Mouse (Mus musculus) kidney, embryonic 14.5 days (tissue): ENCODE measurements around the gene Arhgdib. TPM values are rescaled to one million over a fixed set of nuclear protein-coding genes. Genes with fewer than 3 reads are reported as not detected.

Experiments used
- ATAC-seq: fragments of 200-750 bp; cut with Nextera tagmentation; 2 replicates; pipeline ENCODE4 v1.8.0; 2017; ENCODE audit warnings: moderate number of reproducible peaks, mild to moderate bottlenecking, moderate TSS enrichment, moderate library complexity; ENCODE audit not compliant: low FRiP score, low TSS enrichment
- H3K27ac ChIP-seq: fragments of 300-500 bp; sonication (generic); 2 replicates; pipeline ENCODE4 v1.5.1; 2014; ENCODE audit warnings: low read depth, mild to moderate bottlenecking, low read length, moderate library complexity, mixed read lengths
- H3K27me3 ChIP-seq: fragments of 300-500 bp; sonication (generic); 2 replicates; pipeline ENCODE4 v1.6.1; 2014; ENCODE audit warnings: mild to moderate bottlenecking, low read length; ENCODE audit not compliant: control insufficient read depth, insufficient read depth
- H3K36me3 ChIP-seq: fragments of 300-500 bp; sonication (generic); 2 replicates; pipeline ENCODE4 v1.6.1; 2014; ENCODE audit warnings: low read length, mixed read lengths; ENCODE audit not compliant: control insufficient read depth, insufficient read depth
- H3K4me1 ChIP-seq: fragments of 300-500 bp; sonication (generic); 2 replicates; pipeline ENCODE4 v1.6.1; 2014; ENCODE audit warnings: low read length, mixed read lengths; ENCODE audit not compliant: control insufficient read depth, insufficient read depth
- H3K4me2 ChIP-seq: fragments of 300-500 bp; sonication (generic); replicated peaks from 2 replicates; pipeline ENCODE4 v1.6.1; 2014; ENCODE audit warnings: low read depth, mild to moderate bottlenecking, low read length
- H3K4me3 ChIP-seq: fragments of 300-500 bp; sonication (generic); 2 replicates; pipeline ENCODE4 v1.5.1; 2014; ENCODE audit warnings: mild to moderate bottlenecking, low read length
- H3K9ac ChIP-seq: fragments of 300-500 bp; sonication (generic); 2 replicates; pipeline ENCODE4 v1.6.1; 2014; ENCODE audit warnings: low read depth, mild to moderate bottlenecking, low read length, moderate library complexity
- H3K9me3 ChIP-seq: fragments of 300-500 bp; sonication (generic); 2 replicates; pipeline ENCODE4 v1.6.1; 2016; ENCODE audit warnings: low read length; ENCODE audit not compliant: control insufficient read depth
- WGBS: fragments of 180-500 bp; shearing (Covaris S2); extraction: QIAGEN DNeasy Blood & Tissue Kit; methylation state at CpG from one replicate; pipeline ENCODE4 v1.1.7; 2014; 5-methylcytosine and 5-hydroxymethylcytosine counted together
- polyA plus RNA-seq: library from polyadenylated mRNA; unstranded; fragments of >200 nt; fragmentation: Nextera tagmentation; extraction: Ambion mirVana; gene quantifications from 2 replicates; pipeline ENCODE4 v1.2.1, GENCODE M21; 2014

The Arhgdib gene
- polyA plus RNA-seq, 1 experiment from 2014 or later = 60.4 TPM

- 34% methylated on average over 16 of the region's 16 CpGs for WGBS
- Histone ChIP-seq H3K4me3 (no peak overlapping the region), H3K27ac (no peak overlapping the region), H3K36me3 (no peaks in the 10 kb centered on the region), H3K9me3 (no peaks in the 10 kb centered on the region), H3K27me3 (no peaks in the 10 kb centered on the region), H3K4me2 (no peak overlapping the region), H3K4me1 (peaks cover 4% of the 10 kb centered on the region; the same call in 1 of the 2 replicates), H3K9ac (0 out of 2 replicates have a peak overlapping the region, but pooled peaks have one; percentile 28)
- ATAC-seq = peak; percentile 32; the same call in 1 of the 2 replicates
Measured at GRCm38 (mm10) chr6:136920320-136921257, 21.1 kb downstream of the Arhgdib start.

GRCm38 (mm10) chr6:136917885-136918284, 23.8 kb downstream of the Arhgdib start:
- H3K9ac ChIP-seq = no peak overlapping the region
- H3K27me3 ChIP-seq = no peaks in the 10 kb centered on the region
- no peak for ATAC-seq
- WGBS = 10% methylated on average over 2 of the region's 2 CpGs
- no peak overlapping the region for H3K4me3 ChIP-seq
- H3K9me3 ChIP-seq = no peaks in the 10 kb centered on the region
- no peak overlapping the region for H3K4me2 ChIP-seq
- H3K36me3 ChIP-seq = no peaks in the 10 kb centered on the region
- peaks cover 4% of the 10 kb centered on the region; the same call in 1 of the 2 replicates for H3K4me1 ChIP-seq
- no peak overlapping the region for H3K27ac ChIP-seq

- ATAC-seq = no peak
- Histone ChIP-seq H3K36me3 (no peaks in the 10 kb centered on the region), H3K4me1 (peaks cover 4% of the 10 kb centered on the region; the same call in 1 of the 2 replicates), H3K27me3 (no peaks in the 10 kb centered on the region), H3K27ac (no peak overlapping the region), H3K4me3 (no peak overlapping the region), H3K9ac (no peak overlapping the region), H3K4me2 (no peak overlapping the region), H3K9me3 (no peaks in the 10 kb centered on the region)
- WGBS = 78% methylated on average over 8 of the region's 8 CpGs
Measured at GRCm38 (mm10) chr6:136915721-136916395, 25.8 kb downstream of the Arhgdib start.

GRCm38 (mm10) chr6:136914234-136914633, 27.5 kb downstream of the Arhgdib start:
- no peak for ATAC-seq
- Histone ChIP-seq H3K27me3 (no peaks in the 10 kb centered on the region), H3K36me3 (no peaks in the 10 kb centered on the region), H3K4me1 (peaks cover 4% of the 10 kb centered on the region; the same call in 1 of the 2 replicates), H3K9ac (no peak overlapping the region), H3K4me3 (no peak overlapping the region), H3K9me3 (no peaks in the 10 kb centered on the region), H3K4me2 (no peak overlapping the region), H3K27ac (no peak overlapping the region)
- WGBS = 91% methylated on average over 6 of the region's 6 CpGs

- Histone ChIP-seq H3K9me3 (no peaks in the 10 kb centered on the region), H3K27me3 (no peaks in the 10 kb centered on the region), H3K9ac (no peak overlapping the region), H3K4me3 (no peak overlapping the region; the same call in 1 of the 2 replicates), H3K27ac (no peak overlapping the region), H3K36me3 (no peaks in the 10 kb centered on the region), H3K4me1 (peaks cover 4% of the 10 kb centered on the region; the same call in 1 of the 2 replicates), H3K4me2 (peak overlapping the region; percentile 26)
- 15% methylated on average over 18 of the region's 18 CpGs for WGBS
- peak; percentile 26; the same call in 1 of the 2 replicates for ATAC-seq
Measured at GRCm38 (mm10) chr6:136913384-136914126, 28.1 kb downstream of the Arhgdib start.

- H3K36me3 ChIP-seq = no peaks in the 10 kb centered on the region
- H3K9me3 ChIP-seq = no peaks in the 10 kb centered on the region
- no peak overlapping the region for H3K27ac ChIP-seq
- H3K9ac ChIP-seq = no peak overlapping the region
- H3K4me3 ChIP-seq = no peak overlapping the region
- no peak for ATAC-seq
- H3K27me3 ChIP-seq = no peaks in the 10 kb centered on the region
- WGBS = 86% methylated on average over 1 of the region's 2 CpGs
- H3K4me1 ChIP-seq = peaks cover under 1% of the 10 kb centered on the region; the same call in 1 of the 2 replicates
- H3K4me2 ChIP-seq = no peak overlapping the region
Measured at GRCm38 (mm10) chr6:136912751-136913265, 28.9 kb downstream of the Arhgdib start.

GRCm38 (mm10) chr6:136910247-136910890, 31.3 kb downstream of the Arhgdib start:
- WGBS = 68% methylated on average over 9 of the region's 9 CpGs
- Histone ChIP-seq H3K9ac (no peak overlapping the region), H3K27ac (no peak overlapping the region; the same call in 1 of the 2 replicates), H3K4me2 (no peak overlapping the region), H3K27me3 (no peaks in the 10 kb centered on the region), H3K4me3 (no peak overlapping the region), H3K4me1 (no peaks in the 10 kb centered on the region), H3K36me3 (no peaks in the 10 kb centered on the region), H3K9me3 (no peaks in the 10 kb centered on the region)
- ATAC-seq = no peak

GRCm38 (mm10) chr6:136906937-136907293, 34.8 kb downstream of the Arhgdib start:
- Histone ChIP-seq H3K9me3 (no peaks in the 10 kb centered on the region), H3K27me3 (no peaks in the 10 kb centered on the region), H3K4me3 (no peak overlapping the region), H3K4me1 (no peaks in the 10 kb centered on the region), H3K4me2 (no peak overlapping the region), H3K27ac (no peak overlapping the region), H3K36me3 (no peaks in the 10 kb centered on the region), H3K9ac (no peak overlapping the region)
- WGBS = 87% methylated on average over 10 of the region's 10 CpGs
- no peak for ATAC-seq
